Mouse (Mus musculus) adrenal gland, postnatal 4 days (tissue): ENCODE data around the gene Prkci. TPM values are rescaled to one million over a fixed set of nuclear protein-coding genes. Genes with fewer than 3 reads are reported as not detected.

Source experiments
- DNase-seq, 2 experiments: peaks; one replicate each; pipeline ENCODE4 v3.0.0; 2021 to 2022; ENCODE audit warnings: low spot score in 2 of 2, mixed read lengths in 2 of 2
- long read RNA-seq, 2 experiments: library from polyadenylated mRNA; stranded (forward); transcript quantifications; one replicate each; pipeline ENCODE4 v2.0.0; 2021
- total RNA-seq, 2 experiments: library from RNA; stranded (reverse); gene quantifications; 2 replicates each; pipeline ENCODE4 v1.2.3; 2021

Prkci gene
- total RNA-seq: 10 to 100 TPM; 49.9 to 60.4 TPM
- long read RNA-seq, experiment 1, full-length matches to known transcripts: 7 of 9 reads
- long read RNA-seq, experiment 1, partial matches to known transcripts: 1 of 9 reads
- long read RNA-seq, experiment 1, other reads (novel, unspliced or antisense): 1 of 9 reads
- long read RNA-seq, experiment 2, full-length matches to known transcripts: 57 of 77 reads
- long read RNA-seq, experiment 2, partial matches to known transcripts: 5 of 77 reads
- long read RNA-seq, experiment 2, other reads (novel, unspliced or antisense): 15 of 77 reads

GRCm38 (mm10) chr3:30995283-30995898 lies at the start of gene Prkci:
Gene Prkci, plus strand, starts transcription at chr3:30995747.
- peak; percentile 72 to 85 for DNase-seq

GRCm38 (mm10) chr3:30951652-30952051 lies 43.9 kb upstream of the Prkci start:
- no peak for DNase-seq

GRCm38 (mm10) chr3:30952273-30953070 lies 43.1 kb upstream of the Prkci start:
- DNase-seq: no peak

- no peak for DNase-seq
Measured at GRCm38 (mm10) chr3:30956327-30956726, 39.2 kb upstream of the Prkci start.

- no peak for DNase-seq
Measured at GRCm38 (mm10) chr3:30958709-30959108, 36.8 kb upstream of the Prkci start.

- DNase-seq: no peak
Measured at GRCm38 (mm10) chr3:30959868-30960831, 35.4 kb upstream of the Prkci start.

GRCm38 (mm10) chr3:30963100-30963499 lies 32.4 kb upstream of the Prkci start:
- DNase-seq: no peak

GRCm38 (mm10) chr3:30964216-30964615 lies 31.3 kb upstream of the Prkci start:
- DNase-seq: no peak

GRCm38 (mm10) chr3:30965644-30966043 lies 29.9 kb upstream of the Prkci start:
- no peak for DNase-seq

- peak in 1 of 2 experiments; percentile 20 for DNase-seq
Measured at GRCm38 (mm10) chr3:30968531-30969092, 26.9 kb upstream of the Prkci start.

- peak; percentile 71 to 88 for DNase-seq
Measured at GRCm38 (mm10) chr3:30969104-30969581, 26.4 kb upstream of the Prkci start, which contains the start of gene Phc3. Gene Phc3, minus strand, starts transcription at chr3:30969415.

GRCm38 (mm10) chr3:30975102-30975754 lies 20.3 kb upstream of the Prkci start:
- DNase-seq: peak in 1 of 2 experiments; percentile 36

- no peak for DNase-seq
Measured at GRCm38 (mm10) chr3:30976991-30977603, 18.4 kb upstream of the Prkci start.

- DNase-seq: no peak
Measured at GRCm38 (mm10) chr3:30981616-30982380, 13.7 kb upstream of the Prkci start.

GRCm38 (mm10) chr3:30982924-30983536 lies 12.5 kb upstream of the Prkci start:
- DNase-seq: no peak

GRCm38 (mm10) chr3:30987396-30988318 lies 7.9 kb upstream of the Prkci start:
- no peak for DNase-seq

GRCm38 (mm10) chr3:30992161-30992560 lies 3.4 kb upstream of the Prkci start:
- no peak for DNase-seq
